Mouse (Mus musculus) E14TG2a.4 (cell line): ENCODE results near the gene Phc1.

ENCODE experiments used
- CTCF ChIP-seq: conservative IDR thresholded peaks from 2 replicates; pipeline ENCODE4 v1.5.1; 2014; ENCODE audit warnings: low read length
- NANOG ChIP-seq: IDR thresholded peaks from 2 replicates; pipeline ENCODE4 v1.6.1; 2014; ENCODE audit warnings: borderline replicate concordance, low read length, mixed read lengths
- POU5F1 ChIP-seq: IDR thresholded peaks from 2 replicates; pipeline ENCODE4 v1.6.1; 2014; ENCODE audit warnings: low read length, borderline replicate concordance

DNA sequence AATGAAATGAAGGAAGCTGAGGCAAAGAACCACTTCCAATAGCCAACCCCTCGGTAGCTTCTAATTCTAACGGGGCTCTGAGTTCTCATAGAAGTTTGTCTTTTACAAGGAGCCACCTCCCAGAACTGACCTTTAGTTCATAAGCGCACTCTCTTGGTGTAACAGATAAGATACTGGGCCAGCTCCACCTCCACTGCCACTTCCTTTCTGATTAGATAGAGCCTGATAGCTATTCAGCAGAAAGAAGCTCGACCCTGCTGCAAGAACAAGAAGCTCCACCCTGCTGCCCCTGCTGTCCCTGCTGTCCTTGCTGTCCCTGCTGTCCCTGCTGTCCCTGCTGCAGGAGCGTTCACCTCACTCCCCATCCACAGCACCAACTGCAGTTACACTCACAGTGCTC is 65.8 kb downstream of the Phc1 start:
- TF ChIP-seq CTCF (no peak), NANOG (no peak), POU5F1 (no peak)
